Mouse (Mus musculus): ENCODE data around the gene Gm10447. TPM values are rescaled to one million over a fixed set of nuclear protein-coding genes. Genes with fewer than 3 reads are reported as not detected.

Gene Gm10447
- total RNA-seq, 4 experiments from 2014 or later: 0.11 TPM; not detected in 3

GRCm38 (mm10) chr11:53479171-53479782, 22.4 kb upstream of the Gm10447 start:
- DNase-seq (ENCODE audit: low spot score in 2 of 2): no peak

GRCm38 (mm10) chr11:53478383-53479170, 21.7 kb upstream of the Gm10447 start:
- no peak for DNase-seq (ENCODE audit: low spot score in 2 of 2)

GRCm38 (mm10) chr11:53477833-53478232, 20.9 kb upstream of the Gm10447 start:
- DNase-seq (ENCODE audit: low spot score in 2 of 2): no peak

GRCm38 (mm10) chr11:53475620-53476019, 18.7 kb upstream of the Gm10447 start:
- no peak for DNase-seq (ENCODE audit: low spot score in 2 of 2)

GRCm38 (mm10) chr11:53472709-53473108, 15.8 kb upstream of the Gm10447 start:
- DNase-seq (ENCODE audit: low spot score in 2 of 2): no peak

- peak; percentile 71 to 81 for DNase-seq (ENCODE audit: low spot score in 2 of 2)
Measured at GRCm38 (mm10) chr11:53469968-53470695, 13.2 kb upstream of the Gm10447 start, which contains the start of gene Gm9837. Gene Gm9837 (minus strand): TSS chr11:53470479.

- no peak for DNase-seq (ENCODE audit: low spot score in 2 of 2)
Measured at GRCm38 (mm10) chr11:53469294-53469967, 12.5 kb upstream of the Gm10447 start.

- peak; percentile 57 to 61 for DNase-seq (ENCODE audit: low spot score in 2 of 2)
Measured at GRCm38 (mm10) chr11:53466231-53466971, 9.5 kb upstream of the Gm10447 start.

- DNase-seq (ENCODE audit: low spot score in 2 of 2): no peak
Measured at GRCm38 (mm10) chr11:53463551-53464424, 6.9 kb upstream of the Gm10447 start.

- DNase-seq (ENCODE audit: low spot score in 2 of 2): no peak
Measured at GRCm38 (mm10) chr11:53461727-53462126, 4.8 kb upstream of the Gm10447 start.

- DNase-seq (ENCODE audit: low spot score in 2 of 2): no peak
Measured at GRCm38 (mm10) chr11:53460192-53460591, 3.3 kb upstream of the Gm10447 start.

- DNase-seq (ENCODE audit: low spot score in 2 of 2): no peak
Measured at GRCm38 (mm10) chr11:53458996-53459395, 2.1 kb upstream of the Gm10447 start.

GRCm38 (mm10) chr11:53457372-53457954, 553 bp upstream of the Gm10447 start:
- no peak for DNase-seq (ENCODE audit: low spot score in 2 of 2)

GRCm38 (mm10) chr11:53453031-53453430, 3.9 kb downstream of the Gm10447 start:
- no peak for DNase-seq (ENCODE audit: low spot score in 2 of 2)

GRCm38 (mm10) chr11:53452396-53452795, 4.5 kb downstream of the Gm10447 start:
- no peak for DNase-seq (ENCODE audit: low spot score in 2 of 2)

- no peak for DNase-seq (ENCODE audit: low spot score in 2 of 2)
Measured at GRCm38 (mm10) chr11:53451361-53451760, 5.5 kb downstream of the Gm10447 start.

GRCm38 (mm10) chr11:53450070-53450705, 6.7 kb downstream of the Gm10447 start:
- DNase-seq (ENCODE audit: low spot score in 2 of 2): no peak

GRCm38 (mm10) chr11:53448529-53448928, 8.4 kb downstream of the Gm10447 start:
- DNase-seq (ENCODE audit: low spot score in 2 of 2): peak; percentile 59 to 61

- DNase-seq (ENCODE audit: low spot score in 2 of 2): no peak
Measured at GRCm38 (mm10) chr11:53447996-53448395, 8.9 kb downstream of the Gm10447 start.

Data from gastrocnemius, adult 8-10 months (tissue).